Mouse (Mus musculus) forebrain, embryonic 12.5 days (tissue): ENCODE data around the gene Mcoln1. TPM values are rescaled to one million over a fixed set of nuclear protein-coding genes. Genes with fewer than 3 reads are reported as not detected.

ENCODE experiments used
- ATAC-seq: fragments of 200-750 bp; cut with Nextera tagmentation; 2 replicates; pipeline ENCODE4 v1.8.0; 2017; ENCODE audit warnings: moderate TSS enrichment; ENCODE audit not compliant: low FRiP score
- H3K27ac ChIP-seq: fragments of 300-500 bp; sonication (generic); 2 replicates; pipeline ENCODE4 v1.5.1; 2016; ENCODE audit warnings: mild to moderate bottlenecking
- H3K27me3 ChIP-seq: fragments of 300-500 bp; sonication (generic); 2 replicates; pipeline ENCODE4 v1.6.1; 2016; ENCODE audit warnings: mild to moderate bottlenecking
- H3K36me3 ChIP-seq: fragments of 300-500 bp; sonication (generic); replicated peaks from 2 replicates; pipeline ENCODE4 v1.6.1; 2016; ENCODE audit warnings: mild to moderate bottlenecking
- H3K4me1 ChIP-seq: fragments of 300-500 bp; sonication (generic); 2 replicates; pipeline ENCODE4 v1.6.1; 2016
- H3K4me2 ChIP-seq: fragments of 300-500 bp; sonication (generic); 2 replicates; pipeline ENCODE4 v1.6.1; 2016; ENCODE audit warnings: mild to moderate bottlenecking, moderate library complexity
- H3K4me3 ChIP-seq: fragments of 300-500 bp; sonication (generic); replicated peaks from 2 replicates; pipeline ENCODE4 v1.5.1; 2016; ENCODE audit warnings: mild to moderate bottlenecking
- H3K9ac ChIP-seq: fragments of 300-500 bp; sonication (generic); 2 replicates; pipeline ENCODE4 v1.6.1; 2016; ENCODE audit warnings: mild to moderate bottlenecking
- H3K9me3 ChIP-seq: fragments of 300-500 bp; sonication (generic); 2 replicates; pipeline ENCODE4 v1.6.1; 2016
- WGBS: fragments of 180-500 bp; shearing (Covaris S2); methylation state at CpG from one replicate; pipeline ENCODE4 v1.1.7; 2016; 5-methylcytosine and 5-hydroxymethylcytosine counted together
- polyA plus RNA-seq: library from polyadenylated mRNA; unstranded; fragments of >200 nt; fragmentation: Nextera tagmentation; extraction: Ambion mirVana; gene quantifications from 2 replicates; pipeline ENCODE4 v1.2.1, GENCODE M21; 2016

Gene Mcoln1
- polyA plus RNA-seq, 1 experiment from 2014 or later, result 68.5 TPM

GRCm38 (mm10) chr8:3507979-3508754 lies 7.9 kb downstream of the Mcoln1 start:
- peaks cover 74% of the 10 kb centered on the region for H3K36me3 ChIP-seq

GRCm38 (mm10) chr8:3514681-3515247 lies 14.5 kb downstream of the Mcoln1 start:
- H3K9me3 ChIP-seq, result no peaks in the 10 kb centered on the region
- H3K36me3 ChIP-seq, result peaks cover 38% of the 10 kb centered on the region
- peak overlapping the region; percentile 59; the same call in 1 of the 2 replicates for H3K9ac ChIP-seq
- ATAC-seq, result no peak
- H3K27me3 ChIP-seq, result no peaks in the 10 kb centered on the region
- peaks cover 6% of the 10 kb centered on the region for H3K4me1 ChIP-seq
- peak overlapping the region; percentile 96 for H3K4me2 ChIP-seq
- H3K27ac ChIP-seq, result peak overlapping the region; percentile 57; the same call in 1 of the 2 replicates
- WGBS, result 39% methylated on average over 13 of the region's 13 CpGs
- H3K4me3 ChIP-seq, result peak overlapping the region; percentile 50

More at GRCm38 (mm10) chr8:3507979-3508754, 7.9 kb downstream of the Mcoln1 start:
- no peak for ATAC-seq
- H3K27me3 ChIP-seq, result no peaks in the 10 kb centered on the region
- WGBS, result 86% methylated on average over 6 of the region's 6 CpGs
- no peak overlapping the region for H3K4me2 ChIP-seq
- H3K9me3 ChIP-seq, result no peaks in the 10 kb centered on the region
- H3K4me3 ChIP-seq, result no peak overlapping the region
- H3K4me1 ChIP-seq, result no peaks in the 10 kb centered on the region
- no peak overlapping the region for H3K27ac ChIP-seq
- H3K9ac ChIP-seq, result no peak overlapping the region

- Histone ChIP-seq H3K27ac (peak within 1 kb of the TSS; percentile 57), H3K4me3 (peak within 1 kb of the TSS; percentile 50), H3K9ac (peak within 1 kb of the TSS; percentile 59), H3K27me3 (no peaks in the 10 kb centered on the region), H3K4me2 (peak within 1 kb of the TSS; percentile 96), H3K4me1 (peaks cover 6% of the 10 kb centered on the region), H3K9me3 (no peaks in the 10 kb centered on the region), H3K36me3 (peaks cover 33% of the 10 kb centered on the region)
- ATAC-seq, result peak; percentile 80
- WGBS, result under 1% methylated on average over 25 of the region's 25 CpGs
These were observed 15.0 kb downstream of the Mcoln1 start, which contains the start of gene Pnpla6 for GRCm38 (mm10) chr8:3515260-3515671. TSS of gene Pnpla6 (plus strand) at chr8:3515384.

GRCm38 (mm10) chr8:3515771-3516417 lies 15.6 kb downstream of the Mcoln1 start:
- peak overlapping the region; percentile 50 for H3K4me3 ChIP-seq
- no peaks in the 10 kb centered on the region for H3K27me3 ChIP-seq
- H3K9me3 ChIP-seq, result no peaks in the 10 kb centered on the region
- peak; percentile 40 for ATAC-seq
- peak overlapping the region; percentile 96 for H3K4me2 ChIP-seq
- under 1% methylated on average over 25 of the region's 25 CpGs for WGBS
- H3K27ac ChIP-seq, result peak overlapping the region; percentile 57
- peaks cover 6% of the 10 kb centered on the region for H3K4me1 ChIP-seq
- H3K9ac ChIP-seq, result peak overlapping the region; percentile 59
- H3K36me3 ChIP-seq, result peaks cover 27% of the 10 kb centered on the region

GRCm38 (mm10) chr8:3516450-3517116 lies 16.3 kb downstream of the Mcoln1 start:
- Histone ChIP-seq H3K27ac (peak overlapping the region; percentile 57), H3K9me3 (no peaks in the 10 kb centered on the region), H3K4me2 (peak overlapping the region; percentile 96), H3K4me1 (peaks cover 6% of the 10 kb centered on the region), H3K9ac (peak overlapping the region; percentile 59), H3K4me3 (peak overlapping the region; percentile 50), H3K27me3 (no peaks in the 10 kb centered on the region), H3K36me3 (peaks cover 28% of the 10 kb centered on the region)
- WGBS, result 2% methylated on average over 36 of the region's 36 CpGs
- ATAC-seq, result peak; percentile 90

- Histone ChIP-seq H3K4me2 (peak overlapping the region; percentile 96), H3K27ac (no peak overlapping the region), H3K4me1 (peaks cover 6% of the 10 kb centered on the region), H3K9ac (peak overlapping the region; percentile 42; the same call in 1 of the 2 replicates), H3K9me3 (no peaks in the 10 kb centered on the region), H3K4me3 (peak overlapping the region; percentile 50), H3K36me3 (peaks cover 24% of the 10 kb centered on the region), H3K27me3 (no peaks in the 10 kb centered on the region)
- 7% methylated on average over 15 of the region's 16 CpGs for WGBS
- no peak for ATAC-seq
These were observed 16.8 kb downstream of the Mcoln1 start for GRCm38 (mm10) chr8:3517117-3517495.

- no peaks in the 10 kb centered on the region for H3K27me3 ChIP-seq
- no peak overlapping the region for H3K4me2 ChIP-seq
- 93% methylated on average over 13 of the region's 13 CpGs for WGBS
- H3K9me3 ChIP-seq, result no peaks in the 10 kb centered on the region
- H3K27ac ChIP-seq, result no peak overlapping the region
- H3K4me3 ChIP-seq, result no peak overlapping the region
- H3K4me1 ChIP-seq, result no peaks in the 10 kb centered on the region
- no peak for ATAC-seq
- H3K9ac ChIP-seq, result no peak overlapping the region
- H3K36me3 ChIP-seq, result peaks cover 39% of the 10 kb centered on the region
These were observed 21.9 kb downstream of the Mcoln1 start for GRCm38 (mm10) chr8:3522007-3522697.

- Histone ChIP-seq H3K27ac (no peak overlapping the region), H3K9me3 (no peaks in the 10 kb centered on the region), H3K9ac (no peak overlapping the region), H3K4me2 (no peak overlapping the region), H3K4me1 (no peaks in the 10 kb centered on the region), H3K27me3 (no peaks in the 10 kb centered on the region), H3K36me3 (peaks cover 32% of the 10 kb centered on the region), H3K4me3 (no peak overlapping the region)
- WGBS, result 88% methylated on average over 5 of the region's 5 CpGs
- ATAC-seq, result no peak
These were observed 30.6 kb downstream of the Mcoln1 start for GRCm38 (mm10) chr8:3530816-3531215.

GRCm38 (mm10) chr8:3531936-3532335 lies 31.7 kb downstream of the Mcoln1 start:
- ATAC-seq, result no peak
- Histone ChIP-seq H3K4me1 (no peaks in the 10 kb centered on the region), H3K9ac (no peak overlapping the region), H3K36me3 (peaks cover 30% of the 10 kb centered on the region), H3K4me3 (no peak overlapping the region), H3K27me3 (no peaks in the 10 kb centered on the region), H3K27ac (no peak overlapping the region), H3K9me3 (no peaks in the 10 kb centered on the region), H3K4me2 (no peak overlapping the region)
- WGBS, result 94% methylated on average over 18 of the region's 18 CpGs

- Histone ChIP-seq H3K36me3 (peaks cover 51% of the 10 kb centered on the region), H3K9ac (no peak overlapping the region), H3K4me1 (no peaks in the 10 kb centered on the region), H3K9me3 (no peaks in the 10 kb centered on the region), H3K4me3 (no peak overlapping the region), H3K27ac (no peak overlapping the region), H3K4me2 (no peak overlapping the region), H3K27me3 (no peaks in the 10 kb centered on the region)
- ATAC-seq, result no peak
- 60% methylated on average over 15 of the region's 15 CpGs for WGBS
These were observed 36.0 kb downstream of the Mcoln1 start for GRCm38 (mm10) chr8:3536053-3536841.

GRCm38 (mm10) chr8:3536940-3537339 lies 36.7 kb downstream of the Mcoln1 start:
- ATAC-seq, result no peak
- H3K27ac ChIP-seq, result no peak overlapping the region
- H3K36me3 ChIP-seq, result peaks cover 48% of the 10 kb centered on the region
- H3K4me2 ChIP-seq, result no peak overlapping the region
- whole genome bisulfite sequencing, result 90% methylated on average over 9 of the region's 9 CpGs
- no peaks in the 10 kb centered on the region for H3K4me1 ChIP-seq
- H3K27me3 ChIP-seq, result no peaks in the 10 kb centered on the region
- no peaks in the 10 kb centered on the region for H3K9me3 ChIP-seq
- no peak overlapping the region for H3K9ac ChIP-seq
- H3K4me3 ChIP-seq, result no peak overlapping the region
